Mouse (Mus musculus): Measurements from ENCODE around the gene Klhl31. TPM values are rescaled to one million over a fixed set of nuclear protein-coding genes. Genes with fewer than 3 reads are reported as not detected.
A peak's percentile ranks its signal among the peaks of the same experiment; 100 is the strongest.

Gene Klhl31
- polyA plus RNA-seq, 1 experiment, result 7.4 TPM

- H3K79me2 ChIP-seq (ENCODE audit: control insufficient read depth, insufficient read depth), result no peaks in the 10 kb centered on the region
- H3K4me2 ChIP-seq (ENCODE audit: low read depth), result peak overlapping the region; percentile 49
- no peak overlapping the region for H3K4me3 ChIP-seq
- H3ac ChIP-seq (ENCODE audit: control insufficient read depth, insufficient read length), result no peak overlapping the region
- H3K27me3 ChIP-seq (ENCODE audit: control insufficient read depth, insufficient read depth, insufficient read length), result no peaks in the 10 kb centered on the region
- TF ChIP-seq TCF3 (IDR thresholded peaks at IDR 0.05; ENCODE audit: insufficient read length, low read depth), result peak; percentile 57
- peak; percentile 85 for TF ChIP-seq TCF12 (IDR thresholded peaks at IDR 0.05; ENCODE audit: insufficient read depth, poor library complexity, severe bottlenecking)
- no peak for TF ChIP-seq SRF (IDR thresholded peaks at IDR 0.05; ENCODE audit: control insufficient read depth, insufficient read length, low read depth)
- peak; percentile 74 to 92 (median 90) for TF ChIP-seq MYOD1 (IDR thresholded peaks at IDR 0.05; ENCODE audit: control insufficient read depth in 1 of 3, insufficient read length in 2 of 3, low read depth in 2 of 3)
- peak; percentile 75 to 91 (median 89) for TF ChIP-seq MYOG (IDR thresholded peaks at IDR 0.05; ENCODE audit: control insufficient read depth in 1 of 3, insufficient read depth in 1 of 3, insufficient read length in 2 of 3, low read depth in 2 of 3)
- H3K36me3 ChIP-seq (ENCODE audit: control insufficient read depth, insufficient read depth), result no peaks in the 10 kb centered on the region
Observed at GRCm38 (mm10) chr9:77592423-77592822, 43.9 kb upstream of the Klhl31 start.

DNA sequence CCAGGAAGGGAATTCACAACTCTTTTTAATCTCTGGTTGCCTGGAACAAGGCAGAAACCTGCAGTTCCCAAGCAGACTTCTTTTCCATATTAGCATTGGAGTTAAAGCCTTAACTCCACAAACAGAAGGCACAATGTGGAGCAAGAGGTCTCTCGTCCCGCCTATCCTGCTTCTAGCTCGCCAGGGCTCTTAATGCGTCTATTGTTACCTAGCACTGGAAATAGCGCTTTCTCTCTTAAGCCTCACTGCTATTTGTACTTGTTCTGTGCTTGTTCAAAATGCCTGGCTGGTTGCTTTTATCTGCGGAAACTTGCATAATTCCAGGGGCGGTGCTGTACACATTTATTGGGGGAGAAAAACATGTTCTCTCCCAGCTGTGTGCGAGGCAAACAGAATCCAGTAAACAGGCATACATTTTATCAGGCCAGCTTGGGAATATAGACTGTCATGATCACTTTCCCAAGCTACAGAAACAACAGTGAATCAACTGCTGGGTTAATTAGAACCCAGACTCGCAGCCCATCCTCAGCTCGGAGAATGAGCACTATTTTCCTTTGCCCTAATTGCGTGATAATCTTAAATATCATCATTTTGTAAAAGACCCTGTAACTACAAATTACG is 41.2 kb upstream of the Klhl31 start:
- no peak overlapping the region for H3ac ChIP-seq (ENCODE audit: control insufficient read depth, insufficient read length)
- H3K79me2 ChIP-seq (ENCODE audit: control insufficient read depth, insufficient read depth), result no peaks in the 10 kb centered on the region
- no peak overlapping the region for H3K4me3 ChIP-seq
- no peaks in the 10 kb centered on the region for H3K36me3 ChIP-seq (ENCODE audit: control insufficient read depth, insufficient read depth)
- no peaks in the 10 kb centered on the region for H3K27me3 ChIP-seq (ENCODE audit: control insufficient read depth, insufficient read depth, insufficient read length)
- TF ChIP-seq USF1 (IDR thresholded peaks at IDR 0.05; ENCODE audit: low read depth) (no peak), POLR2A (IDR thresholded peaks at IDR 0.05; ENCODE audit: insufficient read length, low read depth) (no peak), POLR2AphosphoS2 (IDR thresholded peaks at IDR 0.05; ENCODE audit: insufficient read length, low read depth) (no peak), CEBPB (IDR thresholded peaks at IDR 0.05; ENCODE audit: insufficient read depth, poor library complexity, severe bottlenecking) (no peak), MYOG (IDR thresholded peaks at IDR 0.05; ENCODE audit: control insufficient read depth in 1 of 3, insufficient read depth in 1 of 3, insufficient read length in 2 of 3, low read depth in 2 of 3) (no peak), SRF (IDR thresholded peaks at IDR 0.05; ENCODE audit: control insufficient read depth, insufficient read length, low read depth) (no peak), MYOD1 (IDR thresholded peaks at IDR 0.05; ENCODE audit: control insufficient read depth in 1 of 3, insufficient read length in 2 of 3, low read depth in 2 of 3) (no peak), TCF12 (IDR thresholded peaks at IDR 0.05; ENCODE audit: insufficient read depth, poor library complexity, severe bottlenecking) (no peak)
- no peak overlapping the region for H3K4me2 ChIP-seq (ENCODE audit: low read depth)

DNA sequence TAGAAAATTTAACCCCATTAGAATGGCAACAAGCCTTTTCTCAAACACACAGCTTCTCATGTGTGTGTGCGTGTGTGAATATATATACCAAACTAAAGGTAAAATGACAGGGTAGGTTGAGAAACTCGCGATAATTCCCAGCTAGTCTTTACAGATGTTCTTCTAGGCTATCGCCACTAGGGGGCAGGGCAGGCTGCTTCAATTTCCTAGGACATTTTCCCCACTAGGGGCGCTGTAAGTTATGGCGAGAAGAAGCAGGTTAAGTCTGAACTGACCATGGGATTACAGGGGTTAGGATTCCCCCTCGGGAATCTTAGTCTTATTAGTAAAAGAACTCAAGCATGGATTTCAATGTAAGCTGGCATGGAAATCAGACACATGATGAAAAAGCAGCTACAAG is 39.9 kb upstream of the Klhl31 start:
- H3ac ChIP-seq (ENCODE audit: control insufficient read depth, insufficient read length), result no peak overlapping the region
- TF ChIP-seq USF1 (IDR thresholded peaks at IDR 0.05; ENCODE audit: low read depth) (no peak), REST (IDR thresholded peaks at IDR 0.05; ENCODE audit: insufficient read depth, insufficient read length) (no peak), CEBPB (IDR thresholded peaks at IDR 0.05; ENCODE audit: insufficient read depth, poor library complexity, severe bottlenecking) (no peak), E2F4 (IDR thresholded peaks at IDR 0.05; ENCODE audit: insufficient read depth) (no peak), MAX (IDR thresholded peaks at IDR 0.05; ENCODE audit: low read depth) (no peak), MYOG (IDR thresholded peaks at IDR 0.05; ENCODE audit: control insufficient read depth in 1 of 3, insufficient read depth in 1 of 3, insufficient read length in 2 of 3, low read depth in 2 of 3) (no peak), SRF (IDR thresholded peaks at IDR 0.05; ENCODE audit: control insufficient read depth, insufficient read length, low read depth) (no peak), TCF3 (IDR thresholded peaks at IDR 0.05; ENCODE audit: insufficient read length, low read depth) (no peak), POLR2A (IDR thresholded peaks at IDR 0.05; ENCODE audit: insufficient read length, low read depth) (no peak), TCF12 (IDR thresholded peaks at IDR 0.05; ENCODE audit: insufficient read depth, poor library complexity, severe bottlenecking) (no peak), MYOD1 (IDR thresholded peaks at IDR 0.05; ENCODE audit: control insufficient read depth in 1 of 3, insufficient read length in 2 of 3, low read depth in 2 of 3) (no peak), POLR2AphosphoS2 (IDR thresholded peaks at IDR 0.05; ENCODE audit: insufficient read length, low read depth) (no peak)
- no peak overlapping the region for H3K4me3 ChIP-seq
- no peaks in the 10 kb centered on the region for H3K79me2 ChIP-seq (ENCODE audit: control insufficient read depth, insufficient read depth)
- no peaks in the 10 kb centered on the region for H3K36me3 ChIP-seq (ENCODE audit: control insufficient read depth, insufficient read depth)
- H3K4me2 ChIP-seq (ENCODE audit: low read depth), result peak overlapping the region; percentile 30
- no peaks in the 10 kb centered on the region for H3K27me3 ChIP-seq (ENCODE audit: control insufficient read depth, insufficient read depth, insufficient read length)

DNA sequence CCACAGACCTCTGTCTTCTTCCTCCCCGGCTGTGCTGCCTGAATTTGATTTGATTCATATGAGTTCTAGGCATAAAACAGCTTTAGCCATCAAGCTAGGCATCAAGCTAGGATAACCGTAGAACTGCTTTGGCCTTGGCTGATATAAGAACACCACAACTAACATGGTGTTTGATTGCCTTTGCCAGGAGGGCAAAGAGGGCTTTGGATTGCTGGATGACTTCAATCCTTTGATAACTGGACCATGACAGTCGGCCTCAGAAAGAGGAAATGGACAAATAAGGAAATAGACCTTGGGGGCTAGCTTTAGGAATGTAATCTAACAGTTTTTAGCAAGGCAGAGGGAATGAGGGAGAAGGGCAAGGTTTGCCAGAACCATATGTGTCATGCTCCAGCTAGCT is 37.7 kb upstream of the Klhl31 start:
- no peak for TF ChIP-seq TCF3 (IDR thresholded peaks at IDR 0.05; ENCODE audit: insufficient read length, low read depth)
- TF ChIP-seq CEBPB (IDR thresholded peaks at IDR 0.05; ENCODE audit: insufficient read depth, poor library complexity, severe bottlenecking), result no peak
- TF ChIP-seq REST (IDR thresholded peaks at IDR 0.05; ENCODE audit: insufficient read depth, insufficient read length), result no peak
- TF ChIP-seq POLR2AphosphoS2 (IDR thresholded peaks at IDR 0.05; ENCODE audit: insufficient read length, low read depth), result no peak
- no peak for TF ChIP-seq USF1 (IDR thresholded peaks at IDR 0.05; ENCODE audit: low read depth)
- no peak for TF ChIP-seq MAX (IDR thresholded peaks at IDR 0.05; ENCODE audit: low read depth)
- TF ChIP-seq E2F4 (IDR thresholded peaks at IDR 0.05; ENCODE audit: insufficient read depth), result no peak
- no peak for TF ChIP-seq SRF (IDR thresholded peaks at IDR 0.05; ENCODE audit: control insufficient read depth, insufficient read length, low read depth)
- no peak for TF ChIP-seq TCF12 (IDR thresholded peaks at IDR 0.05; ENCODE audit: insufficient read depth, poor library complexity, severe bottlenecking)
- no peak for TF ChIP-seq MYOD1 (IDR thresholded peaks at IDR 0.05; ENCODE audit: control insufficient read depth in 1 of 3, insufficient read length in 2 of 3, low read depth in 2 of 3)
- TF ChIP-seq MYOG (IDR thresholded peaks at IDR 0.05; ENCODE audit: control insufficient read depth in 1 of 3, insufficient read depth in 1 of 3, insufficient read length in 2 of 3, low read depth in 2 of 3), result no peak
- no peak for TF ChIP-seq POLR2A (IDR thresholded peaks at IDR 0.05; ENCODE audit: insufficient read length, low read depth)

More for the DNA sequence above, 37.7 kb upstream of the Klhl31 start:
- no peak overlapping the region for H3K4me2 ChIP-seq (ENCODE audit: low read depth)
- no peaks in the 10 kb centered on the region for H3K79me2 ChIP-seq (ENCODE audit: control insufficient read depth, insufficient read depth)
- H3ac ChIP-seq (ENCODE audit: control insufficient read depth, insufficient read length), result no peak overlapping the region
- H3K4me3 ChIP-seq, result no peak overlapping the region
- H3K27me3 ChIP-seq (ENCODE audit: control insufficient read depth, insufficient read depth, insufficient read length), result no peaks in the 10 kb centered on the region
- H3K36me3 ChIP-seq (ENCODE audit: control insufficient read depth, insufficient read depth), result no peaks in the 10 kb centered on the region
